Mouse (Mus musculus) lung, postnatal 14 days (tissue): ENCODE measurements around the gene Pdzd7.

Experiments used
- DNase-seq: peaks from one replicate; pipeline ENCODE4 v3.0.0; 2021

Pdzd7 gene

GRCm38 (mm10) chr19:45045651-45046050 is at the start of gene Pdzd7:
Pdzd7 (minus strand) TSS chr19:45045717.
- DNase-seq, result no peak

- peak; percentile 65 for DNase-seq
Measured at GRCm38 (mm10) chr19:45081841-45082550, 36.5 kb upstream of the Pdzd7 start.

GRCm38 (mm10) chr19:45081279-45081678 is 35.8 kb upstream of the Pdzd7 start:
- peak; percentile 85 for DNase-seq

GRCm38 (mm10) chr19:45080711-45081110 is 35.2 kb upstream of the Pdzd7 start:
- no peak for DNase-seq

GRCm38 (mm10) chr19:45079769-45080515 is 34.4 kb upstream of the Pdzd7 start:
- DNase-seq, result peak; percentile 83

GRCm38 (mm10) chr19:45078971-45079764 is 33.7 kb upstream of the Pdzd7 start:
- DNase-seq, result peak; percentile 42

GRCm38 (mm10) chr19:45077742-45078645 is 32.5 kb upstream of the Pdzd7 start:
- no peak for DNase-seq

- peak; percentile 67 for DNase-seq
Measured at GRCm38 (mm10) chr19:45076586-45077510, 31.3 kb upstream of the Pdzd7 start.

- no peak for DNase-seq
Measured at GRCm38 (mm10) chr19:45076036-45076575, 30.6 kb upstream of the Pdzd7 start.

GRCm38 (mm10) chr19:45075323-45076035 is 30.0 kb upstream of the Pdzd7 start:
- no peak for DNase-seq

- DNase-seq, result peak; percentile 96
Measured at GRCm38 (mm10) chr19:45074580-45075322, 29.2 kb upstream of the Pdzd7 start, which contains the start of gene Kazald1. Kazald1 (plus strand) TSS chr19:45075241.

GRCm38 (mm10) chr19:45073871-45074542 is 28.5 kb upstream of the Pdzd7 start:
- peak; percentile 93 for DNase-seq

- DNase-seq, result no peak
Measured at GRCm38 (mm10) chr19:45067758-45068510, 22.4 kb upstream of the Pdzd7 start.

GRCm38 (mm10) chr19:45067170-45067569 is 21.7 kb upstream of the Pdzd7 start:
- DNase-seq, result no peak

- DNase-seq, result no peak
Measured at GRCm38 (mm10) chr19:45065226-45065625, 19.7 kb upstream of the Pdzd7 start.

- peak; percentile 76 for DNase-seq
Measured at GRCm38 (mm10) chr19:45063565-45064292, 18.2 kb upstream of the Pdzd7 start.

- DNase-seq, result no peak
Measured at GRCm38 (mm10) chr19:45058841-45059240, 13.3 kb upstream of the Pdzd7 start.
